Mouse (Mus musculus) C2C12 (cell line): Measurements from ENCODE around the gene Gm3629.
"Not testable (repeated sequence)": the region's sequence is repeated elsewhere in the genome, so short reads cannot be mapped to it uniquely, and the experiment has no call there.

Source experiments
- CEBPB ChIP-seq: IDR thresholded peaks from one replicate; pipeline ENCODE4 v1.6.1; 2011; ENCODE audit warnings: low read depth, mild to moderate bottlenecking, control low read depth, moderate library complexity
- CTCF ChIP-seq: IDR thresholded peaks from one replicate; pipeline ENCODE4 v1.5.1; 2011; ENCODE audit not compliant: control insufficient read depth, insufficient read depth, insufficient read length
- MAX ChIP-seq: IDR thresholded peaks from one replicate; pipeline ENCODE4 v1.6.1; 2011; ENCODE audit warnings: mild to moderate bottlenecking, control low read depth
- MYOD1 ChIP-seq: IDR thresholded peaks from one replicate; pipeline ENCODE4 v1.6.1; 2011; ENCODE audit warnings: low read depth; ENCODE audit not compliant: control insufficient read depth, insufficient read length
- MYOG ChIP-seq: IDR thresholded peaks from one replicate; pipeline ENCODE4 v1.6.1; 2011; ENCODE audit not compliant: control insufficient read depth, insufficient read length; ENCODE audit errors: extremely low read depth
- USF1 ChIP-seq: IDR thresholded peaks from one replicate; pipeline ENCODE4 v1.6.1; 2011; ENCODE audit warnings: low read depth, mild to moderate bottlenecking, control low read depth, moderate library complexity

DNA sequence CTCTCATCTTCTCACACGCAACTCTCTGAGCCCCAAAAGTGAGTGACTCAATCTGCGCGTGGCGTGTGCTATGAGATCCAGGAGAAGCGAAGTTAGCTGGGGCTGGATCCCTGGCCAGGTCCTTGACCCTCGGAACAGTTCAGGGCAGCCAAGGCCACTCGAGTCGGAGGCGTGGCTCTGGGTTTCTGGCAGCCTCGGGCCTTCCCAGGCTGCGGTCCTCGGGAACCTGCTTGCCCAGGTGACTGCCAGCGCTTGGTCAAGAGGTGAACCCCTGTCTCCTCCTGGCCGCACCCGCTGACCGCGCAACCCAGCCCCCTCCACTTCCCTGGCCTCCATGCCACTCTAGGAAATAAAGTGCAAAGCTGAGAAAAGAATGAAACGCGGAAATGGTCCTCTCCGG is 14.1 kb upstream of the Gm3629 start:
- not testable (repeated sequence) for TF ChIP-seq CTCF, CEBPB, USF1, MAX, MYOG, MYOD1
